Mouse (Mus musculus) heart, embryonic 12.5 days (tissue): ENCODE results near the gene Rnls. TPM values are rescaled to one million over a fixed set of nuclear protein-coding genes. Genes with fewer than 3 reads are reported as not detected.
"Not testable (repeated sequence)": the region's sequence is repeated elsewhere in the genome, so short reads cannot be mapped to it uniquely, and the experiment has no call there.

Source experiments
- ATAC-seq: fragments of 200-750 bp; cut with Nextera tagmentation; 2 replicates; pipeline ENCODE4 v1.8.0; 2017; ENCODE audit warnings: moderate TSS enrichment, moderate library complexity; ENCODE audit not compliant: insufficient number of reproducible peaks, low FRiP score
- H3K27ac ChIP-seq: fragments of 300-500 bp; sonication (generic); 2 replicates; pipeline ENCODE4 v1.5.1; 2016; ENCODE audit warnings: mild to moderate bottlenecking, moderate library complexity; ENCODE audit not compliant: poor library complexity, severe bottlenecking
- H3K27me3 ChIP-seq: fragments of 300-500 bp; sonication (generic); replicated peaks from 2 replicates; pipeline ENCODE4 v1.6.1; 2016; ENCODE audit warnings: mild to moderate bottlenecking, moderate library complexity
- H3K36me3 ChIP-seq: fragments of 300-500 bp; sonication (generic); 2 replicates; pipeline ENCODE4 v1.6.1; 2016; ENCODE audit warnings: mild to moderate bottlenecking, moderate library complexity
- H3K4me1 ChIP-seq: fragments of 300-500 bp; sonication (generic); replicated peaks from 2 replicates; pipeline ENCODE4 v1.6.1; 2016; ENCODE audit warnings: mild to moderate bottlenecking
- H3K4me2 ChIP-seq: fragments of 300-500 bp; sonication (generic); 2 replicates; pipeline ENCODE4 v1.6.1; 2016; ENCODE audit warnings: mild to moderate bottlenecking, moderate library complexity
- H3K4me3 ChIP-seq: fragments of 300-500 bp; sonication (generic); 2 replicates; pipeline ENCODE4 v1.5.1; 2016; ENCODE audit warnings: mild to moderate bottlenecking
- H3K9ac ChIP-seq: fragments of 300-500 bp; sonication (generic); 2 replicates; pipeline ENCODE4 v1.6.1; 2016; ENCODE audit warnings: mild to moderate bottlenecking, moderate library complexity
- H3K9me3 ChIP-seq: fragments of 300-500 bp; sonication (generic); replicated peaks from 2 replicates; pipeline ENCODE4 v1.6.1; 2016; ENCODE audit warnings: mild to moderate bottlenecking, moderate library complexity
- WGBS: fragments of 180-500 bp; shearing (Covaris S2); methylation state at CpG from one replicate; pipeline ENCODE4 v1.1.7; 2016; 5-methylcytosine and 5-hydroxymethylcytosine counted together
- polyA plus RNA-seq: library from polyadenylated mRNA; unstranded; fragments of >200 nt; fragmentation: Nextera tagmentation; extraction: Ambion mirVana; gene quantifications from 2 replicates; pipeline ENCODE4 v1.2.1, GENCODE M21; 2016

The Rnls gene
- polyA plus RNA-seq = 9.5 and 10.5 TPM in 2 replicates

- WGBS = 2% methylated on average over 48 of the region's 48 CpGs
Measured at GRCm38 (mm10) chr19:33391651-33392382, at the start of gene Rnls. Gene Rnls (minus strand): TSS chr19:33392295.

GRCm38 (mm10) chr19:33429457-33429856 lies 37.4 kb upstream of the Rnls start:
- Histone ChIP-seq H3K9me3 (no peaks in the 10 kb centered on the region), H3K9ac (no peak overlapping the region), H3K27ac (no peak overlapping the region), H3K36me3 (no peaks in the 10 kb centered on the region), H3K4me2 (no peak overlapping the region), H3K4me1 (no peaks in the 10 kb centered on the region), H3K4me3 (no peak overlapping the region), H3K27me3 (no peaks in the 10 kb centered on the region)
- ATAC-seq = no peak
- WGBS = 42% methylated on average over 2 of the region's 2 CpGs

More at GRCm38 (mm10) chr19:33391651-33392382, at the start of gene Rnls:
- H3K4me1 ChIP-seq = peaks cover 4% of the 10 kb centered on the region
- peak within 1 kb of the TSS; percentile 76 for H3K4me3 ChIP-seq
- no peaks in the 10 kb centered on the region for H3K27me3 ChIP-seq
- peak within 1 kb of the TSS; percentile 80 for H3K9ac ChIP-seq
- peak within 1 kb of the TSS; percentile 75 for H3K4me2 ChIP-seq
- H3K27ac ChIP-seq = peak within 1 kb of the TSS; percentile 94
- peak; percentile 96 for ATAC-seq
- H3K36me3 ChIP-seq = no peaks in the 10 kb centered on the region
- no peaks in the 10 kb centered on the region for H3K9me3 ChIP-seq

- not testable (repeated sequence) for H3K4me2 ChIP-seq, H3K9me3 ChIP-seq, H3K36me3 ChIP-seq, H3K4me1 ChIP-seq, ATAC-seq, H3K4me3 ChIP-seq, H3K27ac ChIP-seq, H3K27me3 ChIP-seq, H3K9ac ChIP-seq
- WGBS = 79% methylated on average over 9 of the region's 9 CpGs
Measured at GRCm38 (mm10) chr19:33419368-33419767, 27.3 kb upstream of the Rnls start.

GRCm38 (mm10) chr19:33380825-33381224 lies 11.3 kb downstream of the Rnls start:
- Histone ChIP-seq H3K27me3 (no peaks in the 10 kb centered on the region), H3K4me1 (no peaks in the 10 kb centered on the region), H3K4me2 (no peak overlapping the region), H3K4me3 (no peak overlapping the region), H3K9me3 (no peaks in the 10 kb centered on the region), H3K27ac (no peak overlapping the region), H3K9ac (no peak overlapping the region), H3K36me3 (no peaks in the 10 kb centered on the region)
- WGBS = 73% methylated on average over 2 of the region's 2 CpGs
- no peak for ATAC-seq

- no peak overlapping the region for H3K4me3 ChIP-seq
- H3K4me1 ChIP-seq = no peaks in the 10 kb centered on the region
- H3K9me3 ChIP-seq = no peaks in the 10 kb centered on the region
- H3K4me2 ChIP-seq = no peak overlapping the region
- whole genome bisulfite sequencing = 12% methylated on average over 3 of the region's 3 CpGs
- H3K36me3 ChIP-seq = no peaks in the 10 kb centered on the region
- H3K27ac ChIP-seq = no peak overlapping the region
- no peak for ATAC-seq
- H3K27me3 ChIP-seq = no peaks in the 10 kb centered on the region
- H3K9ac ChIP-seq = no peak overlapping the region
Measured at GRCm38 (mm10) chr19:33380386-33380785, 11.7 kb downstream of the Rnls start.

GRCm38 (mm10) chr19:33368808-33369207 lies 23.3 kb downstream of the Rnls start:
- ATAC-seq = no peak
- H3K4me2 ChIP-seq = no peak overlapping the region
- H3K9me3 ChIP-seq = no peaks in the 10 kb centered on the region
- no peaks in the 10 kb centered on the region for H3K27me3 ChIP-seq
- 57% methylated on average over 2 of the region's 2 CpGs for WGBS
- H3K4me3 ChIP-seq = no peak overlapping the region
- H3K4me1 ChIP-seq = no peaks in the 10 kb centered on the region
- no peak overlapping the region for H3K27ac ChIP-seq
- no peaks in the 10 kb centered on the region for H3K36me3 ChIP-seq
- no peak overlapping the region for H3K9ac ChIP-seq

GRCm38 (mm10) chr19:33366661-33367060 lies 25.4 kb downstream of the Rnls start:
- Histone ChIP-seq H3K27ac (no peak overlapping the region), H3K27me3 (no peaks in the 10 kb centered on the region), H3K4me2 (no peak overlapping the region), H3K9me3 (no peaks in the 10 kb centered on the region), H3K4me3 (no peak overlapping the region), H3K36me3 (no peaks in the 10 kb centered on the region), H3K9ac (no peak overlapping the region), H3K4me1 (no peaks in the 10 kb centered on the region)
- 11% methylated on average over 3 of the region's 3 CpGs for WGBS
- ATAC-seq = no peak

- Histone ChIP-seq H3K9me3 (no peaks in the 10 kb centered on the region), H3K9ac (no peak overlapping the region), H3K4me2 (no peak overlapping the region), H3K27ac (no peak overlapping the region), H3K4me3 (no peak overlapping the region), H3K4me1 (peaks cover 3% of the 10 kb centered on the region; the same call in 1 of the 2 replicates), H3K36me3 (no peaks in the 10 kb centered on the region), H3K27me3 (no peaks in the 10 kb centered on the region)
- WGBS = 17% methylated on average over 3 of the region's 3 CpGs
- ATAC-seq = no peak
Measured at GRCm38 (mm10) chr19:33357019-33357418, 35.1 kb downstream of the Rnls start.

GRCm38 (mm10) chr19:33340119-33340518 lies 52.0 kb downstream of the Rnls start:
- no peak overlapping the region for H3K27ac ChIP-seq

GRCm38 (mm10) chr19:33326706-33327641 lies 65.1 kb downstream of the Rnls start:
- Histone ChIP-seq H3K27ac (no peak overlapping the region), H3K27me3 (no peaks in the 10 kb centered on the region), H3K36me3 (no peaks in the 10 kb centered on the region), H3K9ac (no peak overlapping the region), H3K4me2 (no peak overlapping the region), H3K9me3 (no peaks in the 10 kb centered on the region), H3K4me1 (no peaks in the 10 kb centered on the region), H3K4me3 (no peak overlapping the region)
- no peak for ATAC-seq
- WGBS = 65% methylated on average over 4 of the region's 4 CpGs

More at GRCm38 (mm10) chr19:33340119-33340518, 52.0 kb downstream of the Rnls start:
- Histone ChIP-seq H3K27me3 (no peaks in the 10 kb centered on the region), H3K4me2 (no peak overlapping the region), H3K36me3 (no peaks in the 10 kb centered on the region), H3K9ac (no peak overlapping the region), H3K4me1 (no peaks in the 10 kb centered on the region), H3K4me3 (no peak overlapping the region), H3K9me3 (no peaks in the 10 kb centered on the region)
- 86% methylated on average over 1 of the region's 1 CpGs for WGBS
- ATAC-seq = no peak

GRCm38 (mm10) chr19:33318785-33319184 lies 73.3 kb downstream of the Rnls start:
- H3K4me1 ChIP-seq = no peaks in the 10 kb centered on the region
- no peak overlapping the region for H3K9ac ChIP-seq
- WGBS = 46% methylated on average over 1 of the region's 1 CpGs
- H3K27ac ChIP-seq = no peak overlapping the region
- no peak overlapping the region for H3K4me2 ChIP-seq
- no peaks in the 10 kb centered on the region for H3K36me3 ChIP-seq
- no peak overlapping the region for H3K4me3 ChIP-seq
- H3K9me3 ChIP-seq = no peaks in the 10 kb centered on the region
- no peak for ATAC-seq
- no peaks in the 10 kb centered on the region for H3K27me3 ChIP-seq
